Mouse (Mus musculus) myocyte (in vitro differentiated cells): ENCODE measurements around the gene Lmo4. TPM values are rescaled to one million over a fixed set of nuclear protein-coding genes. Genes with fewer than 3 reads are reported as not detected.

Source experiments
- H3K27me3 ChIP-seq: one replicate; pipeline ENCODE4 v1.6.1; 2011; ENCODE audit not compliant: control insufficient read depth, insufficient read depth, insufficient read length
- H3K36me3 ChIP-seq: one replicate; pipeline ENCODE4 v1.6.1; 2011; ENCODE audit not compliant: control insufficient read depth, insufficient read depth
- H3K4me2 ChIP-seq: one replicate; pipeline ENCODE4 v1.6.1; 2011; ENCODE audit warnings: low read depth, control low read depth
- H3K4me3 ChIP-seq: one replicate; pipeline ENCODE4 v1.5.1; 2011; ENCODE audit warnings: mild to moderate bottlenecking, control low read depth, moderate library complexity
- H3K79me2 ChIP-seq: one replicate; pipeline ENCODE4 v1.6.1; 2011; ENCODE audit not compliant: control insufficient read depth, insufficient read depth
- H3ac ChIP-seq: one replicate; pipeline ENCODE4 v1.6.1; 2011; ENCODE audit not compliant: control insufficient read depth, insufficient read length
- CEBPB ChIP-seq: IDR thresholded peaks from 2 replicates; pipeline ENCODE4 v1.6.1; 2011; ENCODE audit warnings: mild to moderate bottlenecking, moderate library complexity; ENCODE audit not compliant: poor library complexity, insufficient read depth, severe bottlenecking
- E2F4 ChIP-seq: IDR thresholded peaks from one replicate; pipeline ENCODE4 v1.6.1; 2011; ENCODE audit warnings: mild to moderate bottlenecking, control low read depth, moderate library complexity; ENCODE audit not compliant: insufficient read depth
- MAX ChIP-seq: IDR thresholded peaks from one replicate; pipeline ENCODE4 v1.6.1; 2011; ENCODE audit warnings: low read depth, mild to moderate bottlenecking, control low read depth
- MYOD1 ChIP-seq, 3 experiments: IDR thresholded peaks; one replicate each; pipeline ENCODE4 v1.6.1; 2011; ENCODE audit warnings: control low read depth in 2 of 3, low read depth in 2 of 3, mild to moderate bottlenecking in 2 of 3, moderate library complexity in 1 of 3; ENCODE audit not compliant: insufficient read length in 2 of 3, control insufficient read depth in 1 of 3
- MYOG ChIP-seq, 3 experiments: IDR thresholded peaks; one replicate each; pipeline ENCODE4 v1.6.1; 2011; ENCODE audit warnings: control low read depth in 2 of 3, low read depth in 2 of 3, mild to moderate bottlenecking in 2 of 3; ENCODE audit not compliant: insufficient read length in 2 of 3, control insufficient read depth in 1 of 3, insufficient read depth in 1 of 3
- POLR2A ChIP-seq: IDR thresholded peaks from one replicate; pipeline ENCODE4 v1.6.1; 2011; ENCODE audit warnings: low read depth, mild to moderate bottlenecking, control low read depth, moderate library complexity; ENCODE audit not compliant: insufficient read length
- POLR2AphosphoS2 ChIP-seq: IDR thresholded peaks from one replicate; pipeline ENCODE4 v1.6.1; 2011; ENCODE audit warnings: low read depth, control low read depth; ENCODE audit not compliant: insufficient read length
- REST ChIP-seq: IDR thresholded peaks from one replicate; pipeline ENCODE4 v1.6.1; 2011; ENCODE audit warnings: mild to moderate bottlenecking, control low read depth, moderate library complexity; ENCODE audit not compliant: insufficient read depth, insufficient read length
- SRF ChIP-seq: IDR thresholded peaks from one replicate; pipeline ENCODE4 v1.6.1; 2011; ENCODE audit warnings: low read depth; ENCODE audit not compliant: control insufficient read depth, insufficient read length
- TCF12 ChIP-seq: IDR thresholded peaks from one replicate; pipeline ENCODE4 v1.6.1; 2011; ENCODE audit warnings: mild to moderate bottlenecking, control low read depth; ENCODE audit not compliant: poor library complexity, insufficient read depth, severe bottlenecking
- TCF3 ChIP-seq: IDR thresholded peaks from one replicate; pipeline ENCODE4 v1.6.1; 2011; ENCODE audit warnings: low read depth, control low read depth; ENCODE audit not compliant: insufficient read length
- USF1 ChIP-seq: IDR thresholded peaks from one replicate; pipeline ENCODE4 v1.6.1; 2011; ENCODE audit warnings: low read depth, mild to moderate bottlenecking, control low read depth, moderate library complexity
- polyA plus RNA-seq: library from polyadenylated mRNA; unstranded; fragments of >200 nt; fragmentation: generic; extraction: Trizol; gene quantifications from one replicate; pipeline ENCODE4 v1.2.1, GENCODE M21; 2012; ENCODE audit warnings: missing spikeins

Lmo4 gene
- polyA plus RNA-seq, 1 experiment: 75.0 TPM

DNA sequence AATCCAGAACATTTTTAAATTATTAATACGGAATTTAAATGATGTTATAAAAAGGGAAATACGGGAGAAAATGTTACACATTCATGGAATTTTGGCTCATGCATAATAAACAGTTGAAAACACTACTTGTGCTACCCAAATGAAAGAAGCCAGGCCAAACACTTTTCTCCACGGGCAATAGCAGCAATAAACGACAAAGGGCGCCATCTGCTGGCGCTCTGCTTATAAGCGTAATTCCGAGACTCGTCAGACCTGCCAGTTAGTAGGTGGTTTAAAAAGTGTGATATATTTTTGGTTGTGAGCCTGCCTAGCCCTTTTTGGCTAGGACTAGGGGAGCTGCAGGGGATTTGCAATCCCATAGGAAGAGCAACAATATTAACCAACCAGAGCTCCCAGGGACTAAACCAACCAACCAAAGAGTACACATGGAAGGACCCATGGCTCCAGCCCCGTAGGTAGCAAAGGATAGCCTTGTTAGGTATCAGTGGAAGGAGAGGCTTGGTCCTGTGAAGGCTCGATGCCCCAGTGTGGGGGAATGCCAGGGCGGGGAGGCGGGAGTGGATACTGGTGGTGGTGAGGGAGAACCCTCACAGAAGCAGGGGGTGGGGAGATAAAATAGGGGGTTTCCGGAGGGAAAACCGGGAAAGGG, 37.1 kb upstream of the Lmo4 start:
- Histone ChIP-seq H3ac (no peak overlapping the region), H3K27me3 (peaks cover 3% of the 10 kb centered on the region), H3K4me3 (no peak overlapping the region), H3K36me3 (no peaks in the 10 kb centered on the region), H3K4me2 (no peak overlapping the region), H3K79me2 (no peaks in the 10 kb centered on the region)
- TF ChIP-seq USF1: no peak
- no peak for TF ChIP-seq SRF
- no peak for TF ChIP-seq MYOG (IDR thresholded peaks at IDR 0.05; ENCODE audit: control insufficient read depth in 1 of 3, insufficient read depth in 1 of 3, insufficient read length in 2 of 3, low read depth in 2 of 3)
- TF ChIP-seq POLR2A: no peak
- no peak for TF ChIP-seq CEBPB
- TF ChIP-seq E2F4: no peak
- no peak for TF ChIP-seq TCF12
- no peak for TF ChIP-seq TCF3
- TF ChIP-seq REST: no peak
- no peak for TF ChIP-seq POLR2AphosphoS2
- TF ChIP-seq MAX: no peak
- TF ChIP-seq MYOD1 (IDR thresholded peaks at IDR 0.05; ENCODE audit: control insufficient read depth in 1 of 3, insufficient read length in 2 of 3, low read depth in 2 of 3): no peak

DNA sequence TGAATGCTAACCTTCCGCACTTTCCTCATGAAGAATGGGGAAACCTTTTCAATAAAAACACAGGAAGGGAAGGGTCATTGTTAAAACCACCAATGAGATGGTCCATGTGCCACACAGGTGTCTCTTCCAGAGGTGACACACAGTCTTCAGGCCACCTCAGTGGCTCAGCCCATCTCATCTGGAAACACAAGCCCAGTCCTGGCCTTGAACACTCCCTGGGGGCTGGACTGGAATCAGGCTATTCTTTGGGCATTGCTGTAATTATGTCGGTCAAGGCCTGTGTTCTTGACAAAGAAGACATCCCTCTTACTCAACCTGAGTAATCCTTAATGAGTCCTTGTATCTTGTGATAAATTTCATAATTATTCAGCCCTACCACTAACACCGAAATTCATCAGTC, 36.1 kb upstream of the Lmo4 start:
- Histone ChIP-seq H3K4me2 (no peak overlapping the region), H3K36me3 (no peaks in the 10 kb centered on the region), H3K4me3 (no peak overlapping the region), H3K79me2 (no peaks in the 10 kb centered on the region), H3ac (no peak overlapping the region), H3K27me3 (peaks cover 3% of the 10 kb centered on the region)
- TF ChIP-seq SRF (no peak), CEBPB (no peak), POLR2A (no peak), TCF12 (no peak), MAX (no peak), TCF3 (no peak), E2F4 (no peak), MYOD1 (IDR thresholded peaks at IDR 0.05; ENCODE audit: control insufficient read depth in 1 of 3, insufficient read length in 2 of 3, low read depth in 2 of 3) (no peak), MYOG (IDR thresholded peaks at IDR 0.05; ENCODE audit: control insufficient read depth in 1 of 3, insufficient read depth in 1 of 3, insufficient read length in 2 of 3, low read depth in 2 of 3) (no peak), USF1 (no peak), POLR2AphosphoS2 (no peak), REST (no peak)

DNA sequence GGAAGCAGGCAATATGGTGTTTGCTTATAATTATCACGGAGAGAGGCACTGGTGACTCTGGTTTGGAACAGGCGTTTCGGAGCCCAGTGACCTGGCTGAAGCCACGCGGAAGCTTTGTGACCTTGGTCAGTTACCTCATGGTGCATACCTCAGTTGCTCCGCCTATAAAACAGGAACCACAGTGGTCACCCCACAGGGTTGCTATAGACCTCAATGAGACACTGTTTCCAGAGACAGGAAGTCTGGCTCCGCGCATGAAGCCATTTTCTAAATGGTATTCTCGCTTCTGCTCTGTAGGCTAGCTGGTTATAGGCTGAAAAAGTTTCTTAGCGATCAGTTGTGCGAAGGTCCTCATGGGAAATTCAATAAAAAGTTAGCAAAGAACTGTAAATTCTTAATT, 33.5 kb upstream of the Lmo4 start:
- Histone ChIP-seq H3K4me3 (no peak overlapping the region), H3K79me2 (no peaks in the 10 kb centered on the region), H3K36me3 (no peaks in the 10 kb centered on the region), H3K4me2 (no peak overlapping the region), H3ac (no peak overlapping the region), H3K27me3 (no peaks in the 10 kb centered on the region)
- no peak for TF ChIP-seq SRF
- no peak for TF ChIP-seq MYOD1 (IDR thresholded peaks at IDR 0.05; ENCODE audit: control insufficient read depth in 1 of 3, insufficient read length in 2 of 3, low read depth in 2 of 3)
- no peak for TF ChIP-seq E2F4
- no peak for TF ChIP-seq MAX
- no peak for TF ChIP-seq TCF12
- no peak for TF ChIP-seq POLR2AphosphoS2
- TF ChIP-seq USF1: no peak
- TF ChIP-seq CEBPB: no peak
- no peak for TF ChIP-seq TCF3
- TF ChIP-seq MYOG (IDR thresholded peaks at IDR 0.05; ENCODE audit: control insufficient read depth in 1 of 3, insufficient read depth in 1 of 3, insufficient read length in 2 of 3, low read depth in 2 of 3): no peak
- no peak for TF ChIP-seq REST
- TF ChIP-seq POLR2A: no peak

DNA sequence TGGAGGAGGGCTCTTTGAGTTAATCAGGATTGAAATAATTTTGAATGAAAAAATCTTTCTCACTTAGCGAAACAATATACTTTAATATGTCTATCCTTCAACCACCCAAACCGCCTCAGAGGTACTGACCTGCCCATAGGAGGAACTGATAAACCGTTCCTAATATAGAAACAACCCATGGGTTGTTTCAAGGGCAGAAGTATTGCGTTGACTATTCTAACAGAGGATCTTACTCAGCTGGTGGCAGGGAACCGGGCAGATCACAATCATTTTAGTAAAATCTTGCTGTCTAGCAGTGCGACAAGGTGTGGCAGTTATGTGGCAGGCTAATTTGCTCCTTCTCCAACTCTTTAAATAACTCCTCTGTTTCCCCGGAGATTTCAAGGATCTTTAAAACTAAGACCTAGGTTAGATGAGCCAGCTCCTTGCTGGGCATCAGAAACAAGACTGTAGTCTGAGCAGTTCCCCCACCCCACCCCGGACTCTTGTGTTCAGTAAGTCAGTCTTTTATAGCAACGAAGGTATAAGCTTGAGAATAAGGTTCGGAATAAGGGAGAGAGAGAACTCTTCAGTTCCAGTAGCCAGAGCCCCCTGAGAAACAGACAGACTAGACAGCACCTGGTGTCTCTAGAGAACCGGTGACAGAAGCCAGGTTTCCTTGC, 27.5 kb upstream of the Lmo4 start:
- H3K4me3 ChIP-seq: no peak overlapping the region
- H3K4me2 ChIP-seq: no peak overlapping the region
- H3ac ChIP-seq: no peak overlapping the region
- H3K36me3 ChIP-seq: no peaks in the 10 kb centered on the region
- TF ChIP-seq POLR2AphosphoS2: no peak
- no peak for TF ChIP-seq TCF3
- no peak for TF ChIP-seq USF1
- no peak for TF ChIP-seq CEBPB
- TF ChIP-seq TCF12: no peak
- TF ChIP-seq REST: no peak
- no peak for TF ChIP-seq MYOG (IDR thresholded peaks at IDR 0.05; ENCODE audit: control insufficient read depth in 1 of 3, insufficient read depth in 1 of 3, insufficient read length in 2 of 3, low read depth in 2 of 3)
- TF ChIP-seq E2F4: no peak
- TF ChIP-seq POLR2A: no peak
- TF ChIP-seq MYOD1 (IDR thresholded peaks at IDR 0.05; ENCODE audit: control insufficient read depth in 1 of 3, insufficient read length in 2 of 3, low read depth in 2 of 3): no peak
- TF ChIP-seq SRF: no peak
- TF ChIP-seq MAX: no peak
- no peaks in the 10 kb centered on the region for H3K27me3 ChIP-seq
- H3K79me2 ChIP-seq: no peaks in the 10 kb centered on the region
